ENCODE assay signal across 8 mouse cellular contexts in genomic region chr11:62997718-62998281, GRCm38 (mm10). TPM values are rescaled to one million over a fixed set of nuclear protein-coding genes. Genes with fewer than 3 reads are reported as not detected.
DNase-seq lines count a peak whose midpoint lies in the region; ATAC-seq lines count a peak whose summit lies in the region.

No protein-coding gene starts in this region.

- peak overlapping the region; percentile 81 for H3K27ac ChIP-seq in embryonic facial prominence, embryonic 14.5 days (replicated peaks; ENCODE audit: low read depth, low read length)
- H3K27ac ChIP-seq in heart, embryonic 15.5 days, result peak overlapping the region; percentile 82

- H3K4me1 ChIP-seq in embryonic facial prominence, embryonic 14.5 days (ENCODE audit: control insufficient read depth, insufficient read depth, low read length), result peaks cover 15% of the 10 kb centered on the region
- H3K4me1 ChIP-seq in heart, embryonic 15.5 days (replicated peaks), result peaks cover 40% of the 10 kb centered on the region

- H3K9me3 ChIP-seq in embryonic facial prominence, embryonic 14.5 days (ENCODE audit: control insufficient read depth, low read length), result no peaks in the 10 kb centered on the region
- H3K9me3 ChIP-seq in heart, embryonic 15.5 days (replicated peaks), result no peaks in the 10 kb centered on the region

- H3K4me3 ChIP-seq in embryonic facial prominence, embryonic 14.5 days (ENCODE audit: low read depth, low read length), result no peak overlapping the region
- no peak overlapping the region; the same call in 1 of the 2 replicates for H3K4me3 ChIP-seq in heart, embryonic 15.5 days

- H3K4me2 ChIP-seq in embryonic facial prominence, embryonic 14.5 days (ENCODE audit: low read depth, low read length), result no peak overlapping the region; the same call in 1 of the 2 replicates
- peak overlapping the region; percentile 48 for H3K4me2 ChIP-seq in heart, embryonic 15.5 days

- 43% methylated on average over 11 of the region's 11 CpGs for WGBS in embryonic facial prominence, embryonic 14.5 days
- WGBS in heart, embryonic 15.5 days, result 28% methylated on average over 11 of the region's 11 CpGs

- H3K27me3 ChIP-seq in embryonic facial prominence, embryonic 14.5 days (replicated peaks; ENCODE audit: control insufficient read depth, insufficient read depth, low read length), result no peaks in the 10 kb centered on the region
- H3K27me3 ChIP-seq in heart, embryonic 15.5 days, result no peaks in the 10 kb centered on the region

- peak; percentile 88 for ATAC-seq in embryonic facial prominence, embryonic 14.5 days (ENCODE audit: low read depth)
- ATAC-seq in heart, embryonic 15.5 days (replicated peaks; ENCODE audit: insufficient number of reproducible peaks, insufficient read depth, low FRiP score, low read depth), result peak; percentile 36
- ATAC-seq in inflammation-experienced regulatory T-cells, adult 6 months, result no peak

- DNase-seq in urinary bladder, postnatal 14 days (ENCODE audit: low spot score), result peak; percentile 56
- no peak for DNase-seq in urinary bladder, postnatal 10 days (ENCODE audit: low spot score)
- DNase-seq in embryonic facial prominence, embryonic 14.5 days (ENCODE audit: low spot score), result peak; percentile 84
- peak; percentile 32 to 40 for DNase-seq in kidney, postnatal 36 days
- DNase-seq in lung, postnatal 14 days, result peak; percentile 62
- peak; percentile 72 for DNase-seq in testis, postnatal 10 days (ENCODE audit: low spot score)

- H3K36me3 ChIP-seq in embryonic facial prominence, embryonic 14.5 days (ENCODE audit: control insufficient read depth, insufficient read depth, low read length), result no peaks in the 10 kb centered on the region
- H3K36me3 ChIP-seq in heart, embryonic 15.5 days, result no peaks in the 10 kb centered on the region

- H3K9ac ChIP-seq in embryonic facial prominence, embryonic 14.5 days (ENCODE audit: low read depth, low read length), result no peak overlapping the region
- H3K9ac ChIP-seq in heart, embryonic 15.5 days, result no peak overlapping the region

RNA-seq across cellular contexts. Expression of gene Cdrt4, which starts 46.8 kb away (rescaled TPM):
- 0.58 TPM in 1 of 2 replicates, not detected in the other for polyA plus RNA-seq in embryonic facial prominence, embryonic 14.5 days (2014; fragmentation: Nextera tagmentation; extraction: Ambion mirVana)
- not detected in 2 replicates for polyA plus RNA-seq in heart, embryonic 15.5 days (2015; fragmentation: Nextera tagmentation; extraction: Ambion mirVana)
- polyA plus RNA-seq in inflammation-experienced regulatory T-cells, adult 6 months (2017; shearing (Covaris generic)), result not detected
